ENCODE assay signal across 32 mouse cellular contexts in the genomic region with DNA sequence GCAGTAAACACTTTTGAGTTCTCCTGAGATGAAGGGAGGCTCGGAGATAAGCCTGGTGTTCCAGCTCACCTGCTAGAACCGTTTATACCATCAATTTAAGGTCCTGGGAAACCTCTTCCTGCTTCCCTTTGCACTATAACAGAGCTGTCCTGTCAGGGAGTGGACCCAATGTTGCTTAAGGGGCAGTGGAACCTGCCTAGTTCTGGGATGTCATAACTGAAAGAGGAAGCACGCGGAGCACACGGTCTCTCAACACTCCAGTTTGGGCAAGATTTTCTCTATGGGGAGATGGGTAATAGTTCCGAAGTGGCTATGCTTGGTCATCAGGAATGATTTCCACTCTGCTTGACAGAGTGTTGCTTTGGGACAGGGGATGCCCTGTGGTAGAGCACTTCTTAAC. TPM values are rescaled to one million over a fixed set of nuclear protein-coding genes. Genes with fewer than 3 reads are reported as not detected.
DNase-seq lines count a peak whose midpoint lies in the region; ATAC-seq and TF ChIP-seq lines count a peak whose summit lies in the region.
"Had no signal": no experiment of that assay in that cellular context is flagged by ENCODE, and none has a peak within 500 bp of the region (broad histone marks: within the 10 kb centered on the region; RNA-seq: fewer than 3 reads in every experiment).

No protein-coding gene starts in this region.

- no peaks in the 10 kb centered on the region for H3K9me3 ChIP-seq in liver, postnatal 0 days (ENCODE audit: low read length)
- no peaks in the 10 kb centered on the region for H3K9me3 ChIP-seq in liver, embryonic 12.5 days (replicated peaks)
- H3K9me3 ChIP-seq: embryonic facial prominence, embryonic 10.5 days; embryonic facial prominence, embryonic 13.5 days; forebrain, embryonic 13.5 days; G1E; hindbrain, embryonic 10.5 days had no signal

- no peak for TF ChIP-seq EP300 in liver, postnatal 0 days (IDR thresholded peaks at IDR 0.05; ENCODE audit: low read depth)

- no peaks in the 10 kb centered on the region for H3K27me3 ChIP-seq in liver, postnatal 0 days (ENCODE audit: insufficient read depth, low read length)
- H3K27me3 ChIP-seq in liver, embryonic 12.5 days (replicated peaks) = no peaks in the 10 kb centered on the region
- H3K27me3 ChIP-seq: CH12.LX; embryonic facial prominence, embryonic 13.5 days; forebrain, embryonic 13.5 days had no signal

- peaks cover 27% of the 10 kb centered on the region for H3K4me1 ChIP-seq in liver, postnatal 0 days (ENCODE audit: insufficient read depth)
- no peaks in the 10 kb centered on the region for H3K4me1 ChIP-seq in liver, embryonic 12.5 days
- H3K4me1 ChIP-seq: embryonic facial prominence, embryonic 10.5 days; forebrain, embryonic 13.5 days had no signal

- ATAC-seq in liver, postnatal 0 days = peak; percentile 28; the same call in 1 of the 2 replicates
- no peak for ATAC-seq in liver, embryonic 12.5 days
- peak; percentile 54 for ATAC-seq in common myeloid progenitor, adult 5-6 weeks (replicated peaks; ENCODE audit: low read depth, poor library complexity, severe bottlenecking)
- peak; percentile 90 for ATAC-seq in megakaryocyte progenitor cell, adult 5-6 weeks (replicated peaks; ENCODE audit: poor library complexity)
- ATAC-seq: forebrain, embryonic 13.5 days; forebrain, embryonic 16.5 days; hindbrain, postnatal 0 days; inflammation-experienced regulatory T-cells, adult 6 months had no signal

- H3K36me3 ChIP-seq in liver, postnatal 0 days (replicated peaks; ENCODE audit: insufficient read depth, low read length) = peaks cover 87% of the 10 kb centered on the region
- H3K36me3 ChIP-seq in liver, embryonic 12.5 days = peaks cover 82% of the 10 kb centered on the region
- H3K36me3 ChIP-seq: embryonic facial prominence, embryonic 10.5 days; hindbrain, embryonic 10.5 days had no signal

- H3K4me3 ChIP-seq in liver, postnatal 0 days (ENCODE audit: low read depth, low read length) = no peak overlapping the region
- H3K4me3 ChIP-seq in liver, embryonic 12.5 days = no peak overlapping the region
- H3K4me3 ChIP-seq: embryonic facial prominence, embryonic 10.5 days; embryonic facial prominence, embryonic 13.5 days; erythroblast, embryonic 14.5 days; forebrain, embryonic 13.5 days; hindbrain, embryonic 10.5 days had no signal

- H3K27ac ChIP-seq in liver, postnatal 0 days (ENCODE audit: low read depth) = peak overlapping the region; percentile 55; the same call in 1 of the 2 replicates
- H3K27ac ChIP-seq in liver, embryonic 12.5 days = no peak overlapping the region
- H3K27ac ChIP-seq: embryonic facial prominence, embryonic 10.5 days; embryonic facial prominence, embryonic 13.5 days; forebrain, embryonic 13.5 days; hindbrain, embryonic 10.5 days; hindbrain, embryonic 14.5 days; hindbrain, postnatal 0 days had no signal

- 65% methylated on average over 6 of the region's 6 CpGs for WGBS in liver, postnatal 0 days (ENCODE audit: insufficient replicate concordance)
- WGBS in liver, embryonic 12.5 days (ENCODE audit: insufficient replicate concordance) = 78% methylated on average over 6 of the region's 6 CpGs

- no peak overlapping the region for H3K4me2 ChIP-seq in liver, postnatal 0 days (ENCODE audit: low read depth, low read length)
- H3K4me2 ChIP-seq in liver, embryonic 12.5 days = no peak overlapping the region
- H3K4me2 ChIP-seq: embryonic facial prominence, embryonic 13.5 days; forebrain, embryonic 13.5 days; heart, embryonic 11.5 days; hindbrain, embryonic 14.5 days had no signal

- no peak for DNase-seq in liver, postnatal 0 days
- DNase-seq in adrenal gland, adult 2 months = no peak
- DNase-seq in Muller cell, postnatal 12 days (ENCODE audit: inconsistent ontology term) = no peak
- DNase-seq in spleen, adult 18-20 months = no peak
- DNase-seq: adrenal gland, adult 8-10 months; adrenal gland, postnatal 36 days; B cell, adult 2 months; cerebellum, adult 11 months; cerebellum, adult 2 months; cerebellum, adult 9-11 months; cerebellum, postnatal 25 days; embryo, embryonic 11 days; gastrocnemius, postnatal 10 days; gastrocnemius, postnatal 36 days; heart, adult 11 months; heart, postnatal 36 days had no signal

- H3K9ac ChIP-seq in liver, postnatal 0 days (replicated peaks) = no peak overlapping the region
- no peak overlapping the region for H3K9ac ChIP-seq in liver, embryonic 12.5 days
- H3K9ac ChIP-seq: embryonic facial prominence, embryonic 13.5 days; forebrain, embryonic 13.5 days; hindbrain, embryonic 14.5 days had no signal

- no peak for TF ChIP-seq CTCF in liver, postnatal 0 days (IDR thresholded peaks at IDR 0.05; ENCODE audit: low read depth)

RNA-seq across cellular contexts. Expression of gene Cenpu, which starts 31.2 kb away (rescaled TPM):
- polyA plus RNA-seq in liver, postnatal 0 days (2015; fragmentation: Nextera tagmentation; extraction: Ambion mirVana) = 8.2 and 9.7 TPM in 2 replicates
- polyA plus RNA-seq in liver, embryonic 12.5 days (2016; fragmentation: Nextera tagmentation; extraction: Ambion mirVana) = 20.7 and 22.2 TPM in 2 replicates
- 56.1 and 86.5 TPM in 2 replicates for total RNA-seq in common myeloid progenitor, adult 5-6 weeks (2017)
- 34.9 and 42.0 TPM in 2 replicates for total RNA-seq in megakaryocyte progenitor cell, adult 5-6 weeks (2015)
- 71.4 and 104 TPM in 2 replicates for total RNA-seq in megakaryocyte progenitor cell, adult 5-6 weeks (2017)
- total RNA-seq in adrenal gland, adult 2 months (2021) = 1 to 10 TPM; 1.1 to 1.9 TPM
- polyA plus RNA-seq in adrenal gland, adult 2 months (2012; rRNA removed) = 0.51 and 1.4 TPM in 2 replicates
- total RNA-seq: gastrocnemius, adult 18-20 months had no signal

RNA-seq across cellular contexts. Expression of gene Acsl1, which starts 49.8 kb away (rescaled TPM):
- polyA plus RNA-seq in liver, postnatal 0 days (2015; fragmentation: Nextera tagmentation; extraction: Ambion mirVana) = 428 and 466 TPM in 2 replicates
- polyA plus RNA-seq in liver, embryonic 12.5 days (2016; fragmentation: Nextera tagmentation; extraction: Ambion mirVana) = 42.5 and 44.1 TPM in 2 replicates
- 70.3 and 103 TPM in 2 replicates for total RNA-seq in common myeloid progenitor, adult 5-6 weeks (2017)
- total RNA-seq in megakaryocyte progenitor cell, adult 5-6 weeks (2015) = 55.3 and 61.5 TPM in 2 replicates
- total RNA-seq in megakaryocyte progenitor cell, adult 5-6 weeks (2017) = 72.5 and 89.7 TPM in 2 replicates
- total RNA-seq in adrenal gland, adult 2 months (2021) = 100 to 1,000 TPM; 620 to 836 TPM
- 85.5 and 136 TPM in 2 replicates for polyA plus RNA-seq in adrenal gland, adult 2 months (2012; rRNA removed)

Comparison
In these comparisons a context has a peak if more than half of its experiments do, and no peak if none do; other contexts are left out.
1. RNA of gene Cenpu, which starts 31.2 kb away (total RNA-seq): 34.9 to 104 TPM in megakaryocyte progenitor cell, adult 5-6 weeks and 56.1 to 86.5 TPM in common myeloid progenitor, adult 5-6 weeks; 1.1 to 1.9 TPM in adrenal gland, adult 2 months; every median in the first group is over 10 times any median in the second.